Mouse (Mus musculus): ENCODE results near the gene Tcte2.
"Not testable (repeated sequence)": the region's sequence is repeated elsewhere in the genome, so short reads cannot be mapped to it uniquely, and the experiment has no call there.

Gene Tcte2

DNA sequence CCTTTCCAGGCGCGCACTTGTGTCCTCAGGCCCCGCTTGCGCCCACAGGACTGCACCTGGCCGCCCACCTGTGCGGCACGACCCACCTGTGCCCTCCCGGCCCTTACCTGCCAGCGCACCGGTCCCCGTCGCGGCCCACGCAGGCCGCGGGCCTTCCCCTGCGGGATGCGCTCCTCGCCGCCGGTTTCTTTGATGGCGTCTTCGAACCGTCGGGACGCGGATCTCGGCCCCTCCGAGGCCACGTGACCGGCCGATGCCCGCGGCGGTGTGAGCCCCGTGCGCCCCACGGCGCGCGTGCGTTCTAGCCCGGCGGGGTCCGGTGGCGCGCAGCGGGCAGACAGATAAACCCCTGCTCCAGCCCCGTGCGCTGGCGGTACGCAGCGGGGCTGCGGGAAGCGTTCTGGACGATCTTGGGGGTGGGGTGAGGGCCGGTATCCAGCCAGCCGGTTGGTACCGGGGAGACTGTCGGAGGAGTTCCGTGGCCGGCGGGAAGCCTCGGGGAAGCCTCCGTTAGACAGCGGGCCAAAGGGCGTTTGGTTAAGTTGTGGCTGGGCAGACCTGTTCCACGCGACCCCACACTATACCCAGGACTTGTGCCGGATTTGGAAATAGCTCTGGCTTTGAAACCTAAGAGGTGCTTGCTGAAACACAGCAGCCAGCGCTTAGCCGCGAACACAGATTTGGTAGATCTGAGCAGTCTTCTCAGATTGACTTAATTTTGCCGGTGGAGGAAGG is at the start of gene Tcte2:
TSS of gene Tcte2 (minus strand) at position 647 of the 735 bp plus-strand sequence.
- DNase-seq = peak; percentile 66

DNA sequence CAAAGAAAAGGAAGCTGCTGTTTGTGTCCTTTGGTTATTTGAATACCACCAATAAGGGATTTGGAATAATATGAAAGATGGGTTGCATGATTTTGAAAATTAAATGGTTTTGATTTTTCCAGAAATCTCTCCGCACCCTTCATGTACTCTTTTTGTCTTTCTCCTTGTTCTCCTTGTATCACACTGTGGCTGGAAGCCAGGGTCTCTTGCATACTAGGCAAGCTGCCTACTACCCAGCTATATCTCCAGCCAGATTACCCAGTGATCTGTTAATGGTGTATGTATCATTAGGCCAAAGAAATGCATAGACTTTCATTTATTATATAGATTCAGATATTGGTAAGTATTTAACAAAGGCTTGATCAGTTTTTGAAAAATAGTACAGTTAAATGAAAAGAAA is 44.4 kb upstream of the Tcte2 start:
- DNase-seq = no peak

DNA sequence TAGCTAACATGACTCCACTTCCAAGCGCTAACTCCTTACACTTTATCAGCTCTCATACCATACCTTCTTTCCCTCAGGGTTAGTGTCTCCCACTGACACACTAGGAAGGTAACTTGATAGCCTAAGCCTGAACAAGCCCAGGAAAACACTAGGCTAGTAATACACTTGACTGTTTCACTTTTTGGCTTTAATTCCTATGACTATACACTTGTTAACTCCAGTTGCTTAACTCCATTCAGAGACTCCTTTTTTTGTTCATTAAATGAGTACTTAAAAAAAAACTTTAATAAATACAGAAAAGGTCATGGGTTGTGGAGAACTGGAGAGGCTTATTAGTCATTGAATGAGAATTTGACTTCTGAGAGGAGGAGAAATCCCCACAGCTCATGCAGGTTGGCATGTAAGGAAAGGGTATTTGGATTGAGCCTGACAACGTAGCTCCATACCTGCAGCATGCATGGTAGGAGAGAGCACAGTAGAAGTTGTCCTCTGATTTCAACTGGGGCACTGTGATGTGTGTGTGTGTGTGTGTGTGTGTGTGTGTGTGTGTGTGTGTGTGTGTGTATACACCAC is 41.3 kb upstream of the Tcte2 start:
- no peak for DNase-seq

DNA sequence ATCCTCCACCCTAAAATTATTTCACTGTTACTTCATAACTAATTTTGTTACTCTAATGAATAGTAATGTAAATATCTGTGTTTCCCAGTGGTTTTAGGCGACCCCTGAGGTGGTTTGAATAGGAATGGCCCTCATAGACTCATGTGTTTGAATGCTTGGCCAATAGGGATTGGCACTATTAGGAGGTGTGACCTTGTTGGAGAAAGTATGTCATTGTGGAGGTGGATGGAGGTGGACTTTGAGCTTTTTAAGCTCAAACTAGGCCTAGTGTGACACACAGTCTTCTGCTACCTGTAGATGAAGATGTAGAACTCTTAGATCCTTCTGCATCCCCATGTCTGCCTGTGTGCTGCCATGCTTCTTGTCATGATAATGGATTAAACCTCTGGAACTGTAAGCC is 36.1 kb upstream of the Tcte2 start:
- no peak for DNase-seq

DNA sequence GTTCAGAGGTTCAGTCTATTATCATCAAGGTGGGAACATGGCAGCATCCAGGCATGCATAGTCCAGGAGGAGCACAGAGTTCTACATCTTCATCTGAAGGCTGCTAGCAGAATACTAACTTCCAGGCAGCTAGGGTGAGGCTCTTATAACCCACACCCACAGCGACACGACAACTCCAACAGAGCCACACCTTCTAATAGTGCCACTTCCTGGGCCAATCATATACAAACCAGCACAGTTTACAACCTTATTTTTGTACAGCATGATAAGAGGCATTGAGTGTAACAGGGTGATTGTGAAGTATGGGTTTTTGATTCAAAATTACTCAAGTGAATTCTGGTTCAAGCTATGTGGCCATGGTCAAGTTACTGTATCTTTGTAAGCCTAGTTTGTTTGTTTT is 28.4 kb upstream of the Tcte2 start:
- not testable (repeated sequence) for DNase-seq

DNA sequence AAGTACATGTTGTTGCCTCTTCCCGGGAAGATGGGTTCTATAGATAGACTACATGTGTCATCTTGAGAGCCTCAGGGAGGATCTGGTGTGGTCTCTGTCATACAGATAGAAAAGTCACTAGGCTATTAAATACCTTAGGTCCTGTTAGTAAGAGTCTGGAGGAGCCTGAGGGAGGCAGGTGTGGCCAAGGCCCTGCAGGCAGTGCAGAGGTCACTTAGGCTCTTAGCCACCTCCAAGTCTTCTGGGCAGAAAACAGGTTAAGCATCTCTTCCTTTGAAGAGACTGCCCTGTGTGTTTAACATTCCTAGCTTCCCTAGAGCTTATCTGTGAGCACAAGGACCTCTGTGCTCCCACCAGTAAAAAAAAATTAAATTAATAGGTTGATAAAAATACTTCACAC is 21.8 kb upstream of the Tcte2 start:
- DNase-seq = no peak

DNA sequence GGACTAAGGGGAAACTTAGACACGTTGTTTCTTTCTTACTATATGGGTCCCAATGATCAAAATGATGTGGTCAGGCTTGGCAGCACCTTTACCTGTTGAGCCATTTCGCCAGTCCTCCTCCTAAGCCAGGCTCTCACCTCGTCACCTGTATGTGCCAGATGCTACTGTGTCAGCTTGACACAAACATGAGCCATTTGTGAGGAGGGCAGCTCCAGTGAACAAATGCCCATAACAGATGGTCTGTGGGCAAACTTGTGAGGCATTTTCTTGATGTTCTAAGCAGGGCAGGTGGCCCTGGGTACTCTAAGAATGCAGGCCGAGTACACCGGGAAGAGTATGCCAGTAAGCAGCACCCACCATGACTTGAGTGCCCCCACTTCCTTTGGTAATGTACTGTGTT is 20.3 kb upstream of the Tcte2 start:
- no peak for DNase-seq

DNA sequence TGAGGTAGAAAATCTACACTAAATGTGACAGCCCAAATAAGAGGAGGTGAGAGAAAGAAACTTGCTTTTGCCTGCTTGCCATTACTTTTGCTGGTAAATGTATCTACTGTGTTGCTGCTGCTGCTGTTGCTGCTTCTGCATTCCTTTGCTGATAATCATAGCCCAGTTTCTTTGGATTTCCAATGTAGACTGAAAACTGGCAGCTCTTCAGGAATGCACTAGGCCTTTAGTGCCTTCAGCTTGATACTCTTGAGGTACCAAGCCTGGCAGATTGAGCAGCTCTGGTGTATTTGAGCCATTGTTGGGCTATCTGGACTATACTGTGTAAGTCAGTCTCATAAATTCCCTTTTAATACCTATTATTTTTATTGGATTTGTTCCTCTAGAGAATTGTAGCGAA is 17.2 kb upstream of the Tcte2 start:
- no peak for DNase-seq

DNA sequence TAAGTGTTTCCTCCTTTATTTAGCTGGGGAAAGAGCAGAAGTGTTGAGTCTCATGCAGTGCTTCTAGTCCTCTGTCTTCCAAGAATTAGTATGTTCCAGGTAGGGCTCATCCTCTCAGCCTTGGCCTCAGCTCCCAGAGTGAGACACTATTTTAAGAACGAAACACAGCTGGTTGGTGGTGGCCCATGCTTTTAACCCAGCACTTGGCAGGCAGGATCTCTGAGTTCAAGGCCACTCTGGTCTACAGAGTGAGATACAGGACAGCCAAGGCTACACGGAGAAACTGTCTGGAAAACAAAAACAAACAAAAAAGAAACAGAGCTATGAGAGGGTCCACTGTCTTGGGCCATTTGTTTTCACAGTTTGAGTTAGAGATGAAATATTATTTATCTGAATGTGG is 16.1 kb upstream of the Tcte2 start:
- no peak for DNase-seq

DNA sequence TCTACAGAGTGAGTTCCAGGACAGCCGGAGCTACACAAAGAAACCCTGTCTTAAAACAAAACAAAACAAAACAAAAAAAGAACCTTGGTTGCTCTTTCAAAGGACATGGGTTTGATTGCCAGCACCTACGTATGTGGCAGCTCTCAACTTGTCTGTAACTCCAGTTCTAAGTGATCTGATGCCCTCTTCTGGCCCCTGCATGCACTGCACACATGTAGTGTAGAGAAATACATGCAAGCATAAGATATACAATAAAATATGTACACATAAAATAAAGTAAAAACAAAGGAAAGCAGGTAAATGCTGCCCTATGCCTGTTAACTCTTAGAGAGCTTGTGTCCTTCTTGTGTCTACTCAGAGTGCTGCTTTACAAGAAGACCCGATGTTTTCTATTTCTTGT is 7.6 kb upstream of the Tcte2 start:
- no peak for DNase-seq

DNA sequence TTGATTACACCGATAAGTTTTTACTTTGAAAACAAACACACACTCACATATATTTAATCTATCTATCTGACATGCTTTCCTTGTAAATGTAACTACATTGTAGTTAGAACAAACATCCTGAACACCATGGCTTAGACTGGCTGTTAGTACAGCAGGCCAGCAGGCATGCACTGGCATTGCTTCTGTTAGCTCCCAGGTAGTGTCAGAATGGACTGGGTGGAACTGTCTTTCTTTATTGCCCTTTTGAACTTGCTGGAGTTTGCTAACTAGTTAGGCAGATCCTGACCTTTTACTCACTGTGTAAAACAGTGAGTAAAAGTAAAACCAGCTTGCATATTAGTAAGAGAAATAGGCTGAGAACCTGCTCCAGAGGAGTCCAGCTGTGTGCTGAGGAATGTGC is 6.9 kb upstream of the Tcte2 start:
- DNase-seq = no peak

DNA sequence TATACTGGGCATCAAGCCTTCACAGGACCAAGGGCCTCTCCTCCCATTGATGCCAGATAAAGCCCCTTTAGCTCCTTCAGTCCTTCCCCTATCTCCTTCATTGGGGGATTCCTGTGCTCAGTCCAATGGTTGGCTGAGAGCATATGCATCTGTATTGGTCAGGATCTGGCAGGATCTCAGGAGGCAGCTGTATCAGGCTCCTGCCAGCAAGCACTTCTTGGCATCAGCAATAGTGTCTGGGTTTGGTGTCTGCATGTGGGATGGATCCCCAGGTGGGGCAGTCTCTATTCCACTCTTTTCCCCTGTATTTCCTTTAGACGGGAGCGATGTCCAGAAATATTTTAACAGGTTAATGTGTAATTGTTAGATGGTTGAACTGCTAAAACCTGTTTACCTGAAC is 3.3 kb upstream of the Tcte2 start:
- not testable (repeated sequence) for DNase-seq

DNA sequence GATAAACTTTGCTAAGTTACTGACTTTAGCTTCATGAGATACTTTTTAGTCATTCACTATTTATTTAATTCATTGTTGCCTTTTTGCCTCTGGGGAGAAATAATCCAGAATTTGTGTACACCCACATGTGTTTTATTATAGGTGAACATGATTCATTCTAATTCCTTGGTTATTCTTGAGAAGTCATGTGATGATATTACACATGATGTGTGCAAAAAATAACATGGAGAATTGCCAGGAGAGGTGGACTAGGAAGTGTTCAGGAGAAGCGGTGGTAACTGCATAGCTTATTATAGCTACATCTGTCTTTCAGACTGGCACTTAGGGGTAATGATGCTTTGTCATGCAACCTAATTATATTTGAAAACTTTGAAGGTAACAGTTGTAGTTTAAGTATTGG is 2.2 kb upstream of the Tcte2 start:
- DNase-seq = no peak

DNA sequence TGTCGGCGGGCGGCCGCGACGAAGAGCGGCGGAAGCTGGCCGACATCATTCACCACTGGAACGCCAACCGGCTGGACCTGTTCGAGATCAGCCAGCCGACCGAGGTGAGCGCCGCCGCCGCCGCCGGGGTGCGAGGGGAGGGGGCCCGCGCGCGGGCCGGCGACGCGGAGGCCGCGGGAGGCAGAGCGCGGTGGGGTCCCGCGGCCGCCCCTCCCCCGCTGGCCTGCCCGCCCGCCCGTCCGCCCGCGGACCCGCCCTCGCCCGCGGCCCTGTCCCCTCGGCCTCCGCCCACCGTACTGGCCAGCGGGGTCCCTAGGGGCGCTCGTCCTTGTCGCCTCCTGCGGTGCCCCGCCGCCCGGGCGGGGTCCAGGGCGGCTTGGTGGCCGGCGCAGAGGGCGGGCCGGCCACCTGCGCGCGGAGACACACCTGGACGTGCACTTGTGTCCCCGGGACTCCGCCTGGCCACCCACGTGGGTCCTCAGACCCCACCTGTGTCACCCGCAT is 898 bp downstream of the Tcte2 start:
- DNase-seq = no peak

DNA sequence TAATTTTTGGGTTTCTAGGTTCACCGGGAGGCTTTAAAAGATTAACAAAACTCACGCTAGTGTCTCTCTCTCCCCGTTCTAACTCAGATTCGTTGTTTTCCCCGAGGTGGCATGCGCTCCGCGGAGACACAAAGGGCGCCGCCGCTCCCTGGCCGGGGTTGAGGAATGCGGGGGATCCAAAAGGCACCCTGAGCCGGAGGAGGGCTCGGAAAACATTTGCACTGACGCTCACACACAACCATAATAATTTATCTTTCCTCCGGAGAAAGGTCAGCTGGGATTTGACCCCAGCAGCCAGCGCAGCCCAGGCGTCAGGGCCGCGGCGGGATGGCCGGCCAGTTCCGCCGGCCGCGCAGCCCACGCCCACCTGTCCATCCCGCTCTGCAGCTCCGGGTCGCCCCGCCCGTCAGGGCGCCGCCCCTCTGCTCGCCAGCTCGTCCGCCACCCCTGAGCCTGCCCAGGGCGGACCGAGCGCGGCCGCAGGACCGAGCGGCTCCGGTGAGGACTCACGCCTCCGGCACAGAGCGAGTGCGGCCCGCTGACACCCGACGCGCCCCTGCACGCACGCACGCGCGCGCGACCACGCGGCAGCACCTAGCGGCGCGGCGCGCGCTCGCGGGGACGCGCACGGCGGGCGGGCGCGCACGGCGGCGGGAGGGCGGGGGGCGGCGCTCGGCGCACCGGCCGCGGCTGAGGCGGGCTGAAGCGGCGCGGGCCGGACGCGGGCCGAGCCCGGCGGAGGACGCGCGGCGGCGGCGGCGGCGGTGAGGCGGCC is 1.6 kb downstream of the Tcte2 start, which contains the start of gene Afdn:
TSS of gene Afdn (plus strand) at position 687 of the 775 bp plus-strand sequence.
- peak; percentile 84 for DNase-seq

DNA sequence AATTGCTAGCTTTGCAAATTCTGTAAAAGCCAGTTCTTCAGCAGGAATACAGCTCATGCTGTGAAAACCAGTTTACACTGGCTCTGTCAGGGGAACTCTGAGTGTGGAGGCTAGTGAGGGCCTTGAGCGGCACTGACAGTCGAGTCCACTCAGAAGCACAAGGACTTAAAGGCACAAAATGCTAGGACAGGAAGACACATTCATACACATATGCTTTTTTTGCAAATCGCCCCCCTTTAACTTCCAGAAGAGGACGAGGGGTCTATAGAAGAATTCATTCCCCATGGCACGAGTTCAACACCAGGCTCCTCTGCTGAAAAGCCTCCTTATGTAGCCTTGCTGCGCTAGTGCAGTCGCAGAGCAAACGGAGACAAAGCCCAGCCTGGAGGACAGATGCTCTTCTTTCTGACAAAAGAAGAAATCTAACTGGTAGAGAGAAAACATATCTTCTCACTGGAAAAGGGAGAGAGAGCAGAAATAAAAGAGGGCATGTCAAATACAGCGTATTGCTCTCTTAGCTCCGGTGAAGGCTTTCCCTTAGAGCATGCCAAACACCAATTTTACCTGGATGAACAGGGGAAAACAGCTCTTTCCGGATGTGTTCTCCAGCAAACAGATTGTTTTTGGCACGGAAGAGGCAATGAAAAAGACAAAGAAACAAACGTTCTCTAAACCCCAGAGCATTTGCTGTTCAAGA is 2.3 kb downstream of the Tcte2 start:
- no peak for DNase-seq

DNA sequence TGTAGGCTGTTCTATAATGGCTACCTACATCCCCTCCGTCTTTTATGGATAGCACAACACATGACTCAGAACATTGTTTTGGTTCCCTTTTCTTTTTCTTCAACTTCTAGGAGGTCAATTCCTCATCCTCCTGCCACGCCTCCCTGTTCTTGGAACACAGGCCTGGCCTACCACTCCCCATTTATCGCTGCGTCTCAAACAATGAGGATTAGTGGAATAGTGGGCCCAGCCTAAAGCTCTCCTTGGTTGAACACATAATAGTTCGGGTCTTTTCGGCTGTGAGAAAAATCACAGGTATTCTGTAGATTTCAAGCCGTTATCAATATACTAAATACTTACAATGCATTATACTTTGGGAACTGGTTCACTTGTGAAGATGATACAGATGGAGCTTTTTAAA is 3.0 kb downstream of the Tcte2 start:
- DNase-seq = no peak

DNA sequence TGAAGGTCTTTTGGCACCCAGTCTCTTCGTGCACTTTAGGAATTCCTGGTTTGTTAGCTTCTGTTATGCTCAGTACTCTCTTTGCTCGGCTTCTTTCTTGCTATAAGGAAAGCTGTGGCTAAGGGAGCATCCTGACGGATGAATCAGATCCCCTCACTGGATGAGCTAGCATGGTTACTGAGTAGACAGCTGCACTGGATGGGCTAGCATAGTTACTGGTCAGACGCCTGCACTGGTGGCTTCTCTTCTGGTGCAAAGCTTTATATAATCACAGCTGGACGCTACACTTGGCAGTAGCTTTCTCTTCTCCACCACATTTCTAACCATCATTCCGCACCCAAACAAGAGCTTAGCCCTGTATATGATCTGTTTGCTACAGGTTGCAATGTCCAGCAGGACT is 6.7 kb downstream of the Tcte2 start:
- DNase-seq = no peak

DNA sequence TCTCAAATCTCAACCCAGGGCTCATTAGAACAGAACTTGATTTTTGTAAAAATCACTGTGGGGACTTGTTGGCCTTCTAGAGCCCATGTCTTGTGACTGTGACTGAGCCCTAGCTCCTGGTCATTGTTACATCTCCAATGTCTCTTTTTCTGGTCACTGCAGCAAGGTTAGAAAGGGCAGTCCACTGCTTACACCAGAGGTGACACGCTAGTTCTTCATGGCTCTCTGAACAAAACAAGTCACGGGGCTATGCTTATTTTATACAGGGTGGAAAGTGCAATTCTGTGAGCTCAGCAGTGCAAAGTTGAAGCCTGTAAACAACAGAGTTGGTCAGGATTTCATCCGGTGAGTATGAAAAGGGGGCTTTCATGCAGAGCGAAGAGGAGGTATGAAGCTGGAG is 7.7 kb downstream of the Tcte2 start:
- DNase-seq = no peak

DNA sequence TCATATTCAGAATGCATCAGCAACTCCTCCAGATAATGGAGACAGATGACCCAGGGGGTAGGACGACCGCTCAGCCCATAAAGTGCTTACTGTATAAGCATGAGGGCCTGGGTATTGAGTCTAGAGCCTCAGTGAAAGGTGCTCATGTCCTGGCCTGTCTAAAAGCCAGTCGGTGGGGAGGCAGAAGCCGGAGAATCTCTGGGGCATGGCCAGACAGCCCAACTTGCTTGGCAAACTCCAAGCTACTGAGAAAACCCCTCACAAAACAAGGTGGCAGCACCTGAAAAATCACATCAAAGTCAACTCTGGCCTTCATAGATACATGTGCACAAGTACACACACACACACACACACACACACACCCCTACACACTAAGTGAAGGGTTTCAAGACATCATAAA is 12.6 kb downstream of the Tcte2 start:
- DNase-seq = no peak

DNA sequence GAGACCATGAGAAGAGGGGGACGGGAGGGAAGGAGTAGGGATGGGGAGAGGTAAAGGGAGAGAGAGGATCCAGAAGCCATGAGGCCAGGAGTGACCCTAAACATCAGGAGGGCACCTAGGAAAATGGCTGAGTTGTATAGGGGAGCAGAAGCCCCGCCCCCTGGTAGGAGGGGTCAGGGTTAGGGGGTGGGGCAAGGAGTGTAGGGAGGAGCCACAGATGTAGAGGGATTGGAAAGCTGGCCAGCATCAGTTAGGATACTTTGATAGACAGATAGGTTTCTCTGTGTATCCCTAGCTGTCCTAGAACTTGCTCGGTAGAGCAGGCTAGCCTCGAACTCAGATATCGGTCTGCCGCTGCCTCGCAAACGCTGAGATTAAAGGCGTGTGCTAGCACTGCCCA is 13.9 kb downstream of the Tcte2 start:
- DNase-seq = no peak

DNA sequence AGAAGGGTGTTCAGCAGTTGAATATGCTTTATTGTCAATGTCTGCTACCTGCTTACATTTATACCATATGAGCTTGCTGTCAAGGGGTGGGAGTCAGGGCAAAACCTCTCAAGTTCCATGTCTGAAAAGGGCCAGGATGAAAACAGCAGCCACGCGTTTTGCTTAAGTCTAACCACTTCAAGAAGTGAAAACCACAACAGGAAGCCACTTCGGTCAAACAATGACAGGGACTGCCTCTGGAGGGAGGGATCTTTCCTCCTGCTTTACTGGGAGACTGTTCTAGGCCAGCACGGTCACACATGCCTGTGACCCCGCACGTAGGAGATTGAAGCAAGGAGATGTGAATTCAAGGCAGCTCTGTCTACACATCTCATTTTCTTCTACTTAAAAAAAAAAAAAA is 15.3 kb downstream of the Tcte2 start:
- DNase-seq = no peak

DNA sequence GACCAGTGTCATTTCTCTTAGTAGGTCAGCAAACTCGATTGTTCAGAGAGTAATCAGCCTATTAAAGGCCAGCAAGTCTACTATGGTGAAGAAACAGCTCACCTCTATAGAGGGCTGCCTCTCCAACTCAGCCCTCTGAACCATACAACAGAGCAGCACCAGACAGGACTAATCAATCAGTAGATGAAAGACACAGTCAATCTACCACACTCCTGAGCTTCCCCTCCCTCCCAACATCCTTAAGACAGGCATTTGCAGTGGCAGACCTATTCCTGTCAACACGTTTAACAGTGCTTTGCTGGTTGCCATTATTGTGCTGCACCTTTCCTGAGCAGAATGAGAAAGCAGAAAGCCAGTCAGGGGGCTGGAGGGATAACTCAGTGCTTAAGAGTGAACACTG is 16.3 kb downstream of the Tcte2 start:
- no peak for DNase-seq
